Mouse (Mus musculus): ENCODE measurements around the gene Sulf2.

- TF ChIP-seq CTCF (IDR thresholded peaks at IDR 0.05; ENCODE audit: control insufficient read depth, insufficient read depth, low read length) (no peak), POLR2A (IDR thresholded peaks at IDR 0.05; ENCODE audit: borderline replicate concordance, control insufficient read depth, low read depth, low read length) (no peak)
These were observed 75.2 kb downstream of the Sulf2 start for GRCm38 (mm10) chr2:166079961-166080885.
